Mouse (Mus musculus): ENCODE measurements around the gene Creg1.
"Not testable (repeated sequence)": the region's sequence is repeated elsewhere in the genome, so short reads cannot be mapped to it uniquely, and the experiment has no call there.

Gene Creg1

GRCm38 (mm10) chr1:165751838-165752237, 11.7 kb upstream of the Creg1 start:
- DNase-seq (ENCODE audit: low spot score): no peak

GRCm38 (mm10) chr1:165754205-165754604, 9.3 kb upstream of the Creg1 start:
- no peak for DNase-seq (ENCODE audit: low spot score)

GRCm38 (mm10) chr1:165755194-165755593, 8.4 kb upstream of the Creg1 start:
- DNase-seq (ENCODE audit: low spot score): no peak

DNA sequence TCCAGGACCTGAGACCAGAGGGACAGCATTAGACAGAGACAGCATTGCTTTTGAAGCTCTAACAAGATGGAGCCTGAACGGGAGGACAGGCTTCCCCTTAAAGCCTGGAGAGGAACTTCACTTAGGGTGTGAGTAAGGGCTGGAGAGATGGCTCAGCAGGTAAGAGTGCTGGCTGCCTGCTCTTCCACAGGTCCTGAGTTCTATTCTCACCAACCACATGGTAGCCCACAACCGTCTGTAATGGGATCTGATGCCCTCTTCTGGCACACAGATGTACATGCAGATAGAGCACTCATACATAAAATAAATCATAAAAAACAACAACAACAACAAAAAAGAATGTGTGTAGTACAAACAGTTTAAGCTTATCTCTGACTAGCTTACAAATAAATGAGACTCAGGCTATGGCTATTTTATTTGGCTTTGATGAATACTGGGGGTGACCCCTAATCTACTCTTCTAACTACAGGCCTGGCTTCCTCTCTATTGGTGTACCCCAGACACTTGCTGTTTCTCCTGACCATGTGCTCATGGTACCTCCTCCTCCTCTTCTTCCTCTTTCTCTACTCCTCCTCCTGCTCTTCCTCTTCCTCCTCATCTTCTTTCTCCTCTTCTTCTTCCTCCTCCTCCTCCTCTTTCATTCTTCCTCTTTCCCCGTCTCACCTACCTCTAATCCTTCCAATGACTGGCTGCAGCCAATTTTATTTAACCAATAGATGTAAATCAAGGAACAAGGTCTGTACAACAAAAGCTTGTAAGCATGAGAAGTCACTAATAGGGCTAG, 1.8 kb upstream of the Creg1 start:
- no peak for DNase-seq (ENCODE audit: low spot score)

- not testable (repeated sequence) for DNase-seq (ENCODE audit: low spot score)
Observed at GRCm38 (mm10) chr1:165762498-165762897, 1.0 kb upstream of the Creg1 start.

GRCm38 (mm10) chr1:165762914-165763634, 472 bp upstream of the Creg1 start:
- DNase-seq (ENCODE audit: low spot score): peak; percentile 20

- DNase-seq (ENCODE audit: low spot score): no peak
Observed at GRCm38 (mm10) chr1:165764571-165764970, 1.0 kb downstream of the Creg1 start.

DNA sequence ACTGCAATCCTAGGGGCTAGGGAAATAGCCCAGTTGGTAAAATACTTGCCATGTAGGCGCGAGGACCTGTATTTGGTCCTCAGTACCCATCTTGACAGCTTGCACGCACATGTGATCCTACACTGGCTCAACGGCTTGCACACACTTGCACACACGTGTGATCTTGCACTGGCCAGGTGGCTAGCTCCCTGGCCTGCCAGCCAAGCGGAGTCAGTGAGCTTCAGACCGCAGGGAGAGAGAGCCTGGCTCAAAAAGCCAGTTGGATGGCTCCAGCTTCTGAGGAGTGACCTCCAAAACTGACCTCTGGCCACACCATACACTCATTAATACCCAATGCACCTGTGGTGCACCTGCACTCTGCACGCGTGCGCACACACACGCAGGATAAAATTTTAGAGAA, 1.5 kb downstream of the Creg1 start:
- no peak for DNase-seq (ENCODE audit: low spot score)

GRCm38 (mm10) chr1:165765651-165766294, 2.2 kb downstream of the Creg1 start:
- DNase-seq (ENCODE audit: low spot score): no peak

DNA sequence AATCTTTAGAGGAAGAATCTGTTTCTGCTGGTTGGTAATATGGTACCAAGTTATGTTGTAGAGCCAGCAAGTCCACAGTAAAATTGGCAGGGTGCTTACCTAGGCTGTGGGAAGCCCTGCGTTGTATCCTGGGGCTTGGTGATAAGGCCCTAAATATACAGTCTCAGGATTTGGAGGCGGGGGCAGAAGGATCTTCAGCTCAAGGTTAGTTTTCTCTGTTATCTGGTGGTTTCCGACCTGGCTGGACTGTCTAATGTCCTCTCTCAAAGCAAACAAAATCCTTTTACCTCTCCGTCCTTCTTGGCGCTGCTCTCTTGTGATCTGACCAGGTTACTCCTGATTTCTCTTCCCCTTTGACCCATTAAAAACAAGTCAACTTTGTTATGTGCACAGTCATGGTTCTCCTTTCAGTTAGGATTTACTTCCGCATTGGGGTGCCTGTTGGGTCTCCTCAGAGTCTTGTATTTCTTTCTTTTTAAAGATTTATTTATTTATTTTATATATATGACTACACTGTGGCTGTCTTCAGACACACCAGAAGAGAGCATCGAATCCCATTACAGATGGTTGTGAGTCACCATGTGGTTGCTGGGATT, 2.8 kb downstream of the Creg1 start:
- DNase-seq (ENCODE audit: low spot score): peak; percentile 70

GRCm38 (mm10) chr1:165768894-165769512, 5.5 kb downstream of the Creg1 start:
- DNase-seq (ENCODE audit: low spot score): peak; percentile 44

- DNase-seq (ENCODE audit: low spot score): no peak
Observed at GRCm38 (mm10) chr1:165770181-165770759, 6.7 kb downstream of the Creg1 start.

- DNase-seq (ENCODE audit: low spot score): peak; percentile 90
Observed at GRCm38 (mm10) chr1:165771491-165771897, 7.9 kb downstream of the Creg1 start.

- DNase-seq (ENCODE audit: low spot score): no peak
Observed at GRCm38 (mm10) chr1:165771998-165772397, 8.5 kb downstream of the Creg1 start.

DNA sequence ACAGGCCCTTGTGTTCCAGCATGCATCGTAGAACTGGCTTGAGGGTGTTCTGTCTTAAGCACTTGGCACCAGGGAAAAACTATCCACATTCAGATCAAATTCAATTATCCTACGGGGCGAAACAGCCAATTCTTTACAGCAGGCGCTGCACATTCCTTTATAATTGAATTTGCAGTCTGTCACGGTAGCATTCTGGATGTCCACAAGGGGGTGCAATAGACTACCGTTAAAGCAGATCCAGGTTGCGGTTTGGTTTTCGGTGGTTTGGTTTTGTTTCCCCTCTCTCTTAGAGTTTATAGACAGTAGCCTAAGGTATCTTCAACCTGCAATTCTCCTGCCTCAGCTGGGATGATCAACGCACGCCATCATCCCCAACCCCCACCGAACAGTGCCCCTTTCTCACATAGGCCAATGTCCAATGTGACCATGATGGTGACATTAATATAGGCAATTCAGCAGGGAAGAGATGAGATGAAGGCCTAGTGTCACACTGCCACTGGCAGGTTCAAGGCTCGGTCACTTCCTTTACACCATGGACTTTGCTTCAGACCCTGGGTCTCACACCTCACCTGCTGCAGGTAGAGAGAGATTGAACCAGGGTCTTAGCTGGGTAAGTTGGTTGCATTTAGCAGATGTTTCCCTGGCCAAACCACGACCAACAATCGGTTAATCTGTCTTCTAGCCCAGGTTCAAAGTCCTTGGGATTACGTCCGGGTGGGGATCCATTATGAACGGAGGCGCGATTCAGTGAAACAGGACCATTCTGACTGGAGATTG, 12.2 kb downstream of the Creg1 start:
- peak; percentile 50 for DNase-seq (ENCODE audit: low spot score)

DNA sequence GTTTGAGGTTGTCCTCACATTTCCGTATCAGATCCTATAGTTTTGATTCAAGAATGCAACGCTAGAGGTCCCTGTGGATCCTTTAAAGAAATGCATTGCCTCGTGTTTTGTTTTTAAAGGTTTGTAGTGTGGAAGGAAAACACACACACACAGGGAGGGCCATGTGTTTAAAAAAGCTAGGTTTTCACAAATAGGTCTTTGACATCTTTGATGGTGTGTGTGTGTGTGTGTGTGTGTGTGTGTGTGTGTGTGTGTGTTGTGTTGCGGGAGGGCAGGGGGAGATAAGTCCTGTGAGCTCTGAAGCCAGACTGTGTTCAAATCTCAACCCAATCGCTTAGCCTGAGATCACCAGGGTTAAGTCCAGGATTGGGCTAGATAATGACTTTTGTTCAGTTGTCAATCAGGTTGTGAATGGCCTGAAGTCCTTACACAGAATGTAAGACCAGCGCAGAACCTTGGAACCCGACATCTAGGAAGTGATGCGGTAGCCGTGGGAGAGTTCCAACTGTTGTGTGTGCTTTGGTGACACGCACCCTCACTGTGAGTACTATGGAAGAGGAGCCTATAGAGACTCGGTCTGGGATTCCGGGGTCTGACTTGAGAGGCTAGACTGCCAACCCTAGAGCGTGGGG, 16.5 kb downstream of the Creg1 start:
- DNase-seq (ENCODE audit: low spot score): peak; percentile 33

GRCm38 (mm10) chr1:165780586-165781111, 17.1 kb downstream of the Creg1 start:
- peak; percentile 23 for DNase-seq (ENCODE audit: low spot score)

GRCm38 (mm10) chr1:165781426-165781825, 17.9 kb downstream of the Creg1 start:
- DNase-seq (ENCODE audit: low spot score): no peak

- DNase-seq (ENCODE audit: low spot score): no peak
Observed at GRCm38 (mm10) chr1:165781911-165782310, 18.4 kb downstream of the Creg1 start.

DNA sequence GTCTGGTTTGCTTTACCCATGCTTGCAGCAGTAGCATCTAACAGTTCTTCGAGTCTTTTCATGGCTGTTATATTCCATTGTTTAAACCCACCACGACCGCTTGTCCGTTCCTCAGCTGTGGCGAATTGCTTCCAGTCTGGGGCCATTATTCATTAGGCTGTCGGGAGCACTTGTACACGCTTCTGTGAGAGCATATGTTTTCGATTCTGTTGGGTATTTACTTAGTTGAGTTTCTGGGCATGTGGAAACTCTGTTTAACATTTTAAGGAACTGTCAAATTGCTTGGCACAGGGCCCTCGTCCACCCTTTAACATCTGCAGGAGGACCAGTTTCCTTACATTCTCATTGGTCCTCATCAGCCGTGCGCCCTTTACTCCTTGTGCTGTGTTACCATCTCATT, 22.8 kb downstream of the Creg1 start:
- DNase-seq (ENCODE audit: low spot score): no peak

Measured in yolk sac, embryonic 10.5 days (tissue).